Comparison of ENCODE assay signal across 20 mouse cellular contexts in the genomic region with DNA sequence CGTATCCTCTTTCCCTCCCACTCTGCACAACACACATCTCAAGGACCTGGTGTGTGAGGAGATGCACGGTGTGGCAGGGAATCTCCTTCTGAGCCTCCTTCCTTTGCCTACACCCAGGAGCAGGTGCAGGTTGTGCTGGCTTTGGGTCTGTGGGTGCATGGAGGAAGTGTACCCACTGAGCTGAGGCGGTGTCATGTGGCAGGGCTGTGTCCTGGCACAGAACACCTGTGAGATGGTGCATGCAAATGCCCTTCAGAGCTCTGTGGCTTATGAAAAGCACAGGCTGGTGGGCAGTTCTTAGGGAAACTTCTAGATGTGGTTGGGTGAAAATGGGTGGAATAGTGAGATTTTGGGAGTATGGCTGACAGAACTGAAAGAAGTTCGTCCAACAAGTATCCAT. TPM values are rescaled to one million over a fixed set of nuclear protein-coding genes. Genes with fewer than 3 reads are reported as not detected.
DNase-seq lines count a peak whose midpoint lies in the region; ATAC-seq and TF ChIP-seq lines count a peak whose summit lies in the region.
"Had no signal": no experiment of that assay in that cellular context is flagged by ENCODE, and none has a peak within 500 bp of the region (broad histone marks: within the 10 kb centered on the region; RNA-seq: fewer than 3 reads in every experiment).

No protein-coding gene starts in this region.

- H3K4me3 ChIP-seq in megakaryocyte, embryonic 14.5 days (replicated peaks): peak overlapping the region; percentile 24
- H3K4me3 ChIP-seq in spleen, adult 2 months (ENCODE audit: extremely low read depth, insufficient read depth, insufficient read length): no peak overlapping the region
- H3K4me3 ChIP-seq in hindbrain, postnatal 0 days (ENCODE audit: low read length): no peak overlapping the region
- H3K4me3 ChIP-seq: embryonic facial prominence, embryonic 10.5 days; forebrain, embryonic 13.5 days; gastrocnemius, adult 2 months; heart, embryonic 13.5 days had no signal

- DNase-seq in kidney, adult 11 months: peak; percentile 26
- no peak for DNase-seq in kidney, postnatal 14 days
- peak; percentile 73 for DNase-seq in A20 (ENCODE audit: low read depth, low spot score)
- peak; percentile 9 to 23 for DNase-seq in spleen, adult 2 months (ENCODE audit: low read depth in 1 of 2, low spot score in 2 of 2)
- DNase-seq in hindbrain, postnatal 0 days (ENCODE audit: low spot score): no peak
- no peak for DNase-seq in frontal cortex, postnatal 10 days (ENCODE audit: low spot score in 2 of 2)
- DNase-seq: adrenal gland, adult 2 months; adrenal gland, postnatal 36 days; cerebellum, adult 2 months; cerebellum, postnatal 10 days; forebrain, postnatal 0 days; gastrocnemius, adult 2 months; gastrocnemius, postnatal 25 days; heart, adult 11 months; heart, postnatal 36 days had no signal

- H3K27me3 ChIP-seq in megakaryocyte, embryonic 14.5 days (replicated peaks): no peaks in the 10 kb centered on the region
- no peaks in the 10 kb centered on the region for H3K27me3 ChIP-seq in spleen, adult 2 months (ENCODE audit: control insufficient read depth, insufficient read depth, low read length)
- H3K27me3 ChIP-seq in hindbrain, postnatal 0 days (ENCODE audit: insufficient read depth, low read length): no peaks in the 10 kb centered on the region
- H3K27me3 ChIP-seq: forebrain, embryonic 13.5 days; heart, embryonic 13.5 days had no signal

- no peak for ATAC-seq in megakaryocyte, adult 5-6 weeks (ENCODE audit: poor library complexity, severe bottlenecking)
- no peak for ATAC-seq in hindbrain, postnatal 0 days
- ATAC-seq: forebrain, embryonic 13.5 days; forebrain, postnatal 0 days had no signal

- no peak overlapping the region for H3K27ac ChIP-seq in spleen, adult 2 months (ENCODE audit: insufficient read depth, low read length)
- no peak overlapping the region for H3K27ac ChIP-seq in hindbrain, postnatal 0 days
- H3K27ac ChIP-seq: embryonic facial prominence, embryonic 10.5 days; forebrain, embryonic 13.5 days; gastrocnemius, adult 2 months; heart, embryonic 13.5 days had no signal

- H3K4me1 ChIP-seq in megakaryocyte, embryonic 14.5 days: no peaks in the 10 kb centered on the region; the same call in 1 of the 2 replicates
- H3K4me1 ChIP-seq in spleen, adult 2 months (ENCODE audit: control insufficient read depth, insufficient read depth, insufficient read length): no peaks in the 10 kb centered on the region; the same call in 1 of the 2 replicates
- H3K4me1 ChIP-seq in hindbrain, postnatal 0 days (ENCODE audit: insufficient read depth, low read length): no peaks in the 10 kb centered on the region
- H3K4me1 ChIP-seq: forebrain, embryonic 13.5 days; heart, embryonic 13.5 days had no signal

- TF ChIP-seq POLR2A in spleen, adult 2 months (IDR thresholded peaks at IDR 0.05; ENCODE audit: low read depth, low read length): no peak

- 71% methylated on average over 4 of the region's 4 CpGs for WGBS in spleen, adult 2 months
- WGBS in hindbrain, postnatal 0 days: 86% methylated on average over 4 of the region's 4 CpGs

- H3K9me3 ChIP-seq in megakaryocyte, embryonic 14.5 days: peaks cover 53% of the 10 kb centered on the region
- no peaks in the 10 kb centered on the region for H3K9me3 ChIP-seq in hindbrain, postnatal 0 days (ENCODE audit: low read length)
- H3K9me3 ChIP-seq: embryonic facial prominence, embryonic 10.5 days; forebrain, embryonic 13.5 days had no signal

- no peak overlapping the region for H3K9ac ChIP-seq in hindbrain, postnatal 0 days (replicated peaks; ENCODE audit: low read length)
- H3K9ac ChIP-seq: forebrain, embryonic 13.5 days; forebrain, postnatal 0 days; heart, embryonic 13.5 days had no signal

- TF ChIP-seq CTCF in spleen, adult 2 months (IDR thresholded peaks at IDR 0.05; ENCODE audit: extremely low read depth, insufficient read depth, insufficient read length, insufficient replicate concordance): no peak
- no peak for TF ChIP-seq CTCF in hindbrain, postnatal 0 days (IDR thresholded peaks at IDR 0.05; ENCODE audit: low read depth)

- H3K4me2 ChIP-seq in hindbrain, postnatal 0 days (ENCODE audit: low read depth, low read length): no peak overlapping the region
- H3K4me2 ChIP-seq: forebrain, embryonic 13.5 days; heart, embryonic 13.5 days had no signal

- peaks cover 33% of the 10 kb centered on the region for H3K36me3 ChIP-seq in megakaryocyte, embryonic 14.5 days (replicated peaks; ENCODE audit: low read length)
- H3K36me3 ChIP-seq in spleen, adult 2 months (ENCODE audit: control insufficient read depth, insufficient read depth, low read length): no peaks in the 10 kb centered on the region
- no peaks in the 10 kb centered on the region for H3K36me3 ChIP-seq in hindbrain, postnatal 0 days (ENCODE audit: insufficient read depth, low read length)
- H3K36me3 ChIP-seq: embryonic facial prominence, embryonic 10.5 days; heart, embryonic 13.5 days had no signal

RNA-seq across cellular contexts. Expression of a gene that starts 44.0 kb away (rescaled TPM):
- polyA plus RNA-seq in megakaryocyte, embryonic 14.5 days (2012; ENCODE audit: insufficient read depth, low replicate concordance): 7.9 and 11.8 TPM in 2 replicates
- 0.16 and 0.58 TPM in 2 replicates for total RNA-seq in megakaryocyte, adult 5-6 weeks (2015)
- 0.24 and 0.66 TPM in 2 replicates for total RNA-seq in megakaryocyte, adult 5-6 weeks (2017)
- 1.6 and 1.7 TPM in 2 replicates for polyA plus RNA-seq in spleen, adult 2 months (2012; rRNA removed)
- total RNA-seq in hindbrain, postnatal 0 days (2014; rRNA removed): 0.93 and 1.4 TPM in 2 replicates
- 1.6 and 2.1 TPM in 2 replicates for polyA plus RNA-seq in hindbrain, postnatal 0 days (2015; fragmentation: Nextera tagmentation; extraction: Ambion mirVana)

Comparison
In these comparisons a context has a peak if more than half of its experiments do, and no peak if none do; other contexts are left out.
1. DNase-seq: peak in kidney, adult 11 months (single experiment), A20 (single experiment) and spleen, adult 2 months (2 of 2); none in kidney, postnatal 14 days (single experiment), hindbrain, postnatal 0 days (single experiment) and frontal cortex, postnatal 10 days (0 of 2).